Mouse (Mus musculus): ENCODE measurements around the gene Slc25a45. TPM values are rescaled to one million over a fixed set of nuclear protein-coding genes. Genes with fewer than 3 reads are reported as not detected.

The Slc25a45 gene
- polyA plus RNA-seq, 1 experiment = 0.48 TPM

DNA sequence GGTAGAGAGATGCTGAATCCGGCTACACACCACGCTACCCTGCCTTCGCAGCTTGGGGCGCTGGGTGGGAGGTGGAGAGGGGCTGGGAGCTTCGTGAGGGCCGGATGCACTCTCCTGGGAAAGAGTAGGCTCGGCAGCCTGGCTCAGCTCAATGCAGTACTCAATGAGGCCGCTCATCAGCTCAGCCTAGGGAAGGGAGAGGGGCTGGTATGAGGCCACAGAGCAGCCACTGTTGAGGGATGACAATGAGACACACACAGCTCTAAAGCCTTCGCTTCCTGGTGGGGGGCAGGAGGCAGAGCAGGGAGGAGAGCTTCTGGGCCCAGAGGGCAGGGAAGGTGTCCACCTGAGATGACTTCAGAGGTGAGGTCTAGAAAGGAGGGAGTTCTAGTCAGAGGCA, 21.0 kb upstream of the Slc25a45 start:
- no peaks in the 10 kb centered on the region for H3K4me1 ChIP-seq (ENCODE audit: control insufficient read depth, insufficient read depth, low read length)
- peaks cover 8% of the 10 kb centered on the region; the same call in 1 of the 2 replicates for H3K36me3 ChIP-seq (ENCODE audit: control insufficient read depth, insufficient read depth, low read length, poor library complexity, severe bottlenecking)
- no peak overlapping the region for H3K9ac ChIP-seq (ENCODE audit: low read depth, poor library complexity, severe bottlenecking)
- no peak overlapping the region for H3K4me3 ChIP-seq (ENCODE audit: low read depth, low read length)
- TF ChIP-seq POLR2A (IDR thresholded peaks at IDR 0.05; ENCODE audit: insufficient read depth, low read length) = no peak
- no peak for TF ChIP-seq EP300 (IDR thresholded peaks at IDR 0.05; ENCODE audit: insufficient read depth, low read depth, low read length)
- TF ChIP-seq CTCF (IDR thresholded peaks at IDR 0.05; ENCODE audit: low read depth, low read length) = no peak
- no peaks in the 10 kb centered on the region for H3K27me3 ChIP-seq (ENCODE audit: control insufficient read depth, insufficient read depth, low read length, poor library complexity, severe bottlenecking)
- H3K27ac ChIP-seq (ENCODE audit: insufficient read depth, low read length) = no peak overlapping the region
- H3K9me3 ChIP-seq (replicated peaks; ENCODE audit: control insufficient read depth, insufficient read depth, low read length, poor library complexity, severe bottlenecking) = no peaks in the 10 kb centered on the region

DNA sequence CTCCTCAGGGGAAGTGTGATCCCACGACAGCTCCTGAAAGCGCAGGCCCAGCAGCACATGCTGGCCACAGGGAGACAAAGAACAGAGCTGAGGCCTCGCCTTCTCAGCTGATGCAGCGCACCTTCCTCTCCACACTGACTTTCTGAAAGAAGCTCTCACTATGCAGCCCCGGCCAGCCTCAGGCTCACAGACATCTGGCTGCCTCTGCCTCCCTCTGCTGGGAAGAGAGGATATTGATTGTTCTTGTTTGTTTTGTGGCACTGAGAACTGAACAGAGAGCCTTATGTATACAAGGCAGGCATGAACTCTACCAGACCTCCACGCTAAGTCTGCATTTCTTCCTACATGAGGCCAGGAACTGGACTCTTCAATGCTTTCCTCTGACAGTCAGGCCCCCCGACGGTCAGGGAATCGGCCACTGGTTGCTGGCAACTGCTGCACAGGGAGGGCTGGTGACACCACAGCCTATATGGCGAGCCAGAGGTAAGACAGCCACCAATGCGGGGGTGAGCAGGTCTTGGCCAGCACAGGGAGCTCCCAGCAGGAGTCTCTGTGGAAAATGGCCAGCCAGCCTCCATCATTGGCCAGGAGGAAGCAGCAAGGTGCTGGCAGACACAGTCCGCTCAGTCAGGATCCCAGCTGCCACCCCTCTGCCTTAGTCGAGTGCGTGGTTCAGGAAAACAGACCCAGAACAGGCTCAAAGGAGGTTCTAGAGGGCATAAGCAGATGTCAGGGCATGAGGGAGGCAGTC, 15.1 kb upstream of the Slc25a45 start:
- H3K9ac ChIP-seq (ENCODE audit: low read depth, poor library complexity, severe bottlenecking) = no peak overlapping the region
- no peak overlapping the region for H3K4me3 ChIP-seq (ENCODE audit: low read depth, low read length)
- peak; percentile 43 for TF ChIP-seq CTCF (IDR thresholded peaks at IDR 0.05; ENCODE audit: low read depth, low read length)
- TF ChIP-seq POLR2A (IDR thresholded peaks at IDR 0.05; ENCODE audit: insufficient read depth, low read length) = no peak
- H3K27me3 ChIP-seq (ENCODE audit: control insufficient read depth, insufficient read depth, low read length, poor library complexity, severe bottlenecking) = no peaks in the 10 kb centered on the region
- H3K9me3 ChIP-seq (replicated peaks; ENCODE audit: control insufficient read depth, insufficient read depth, low read length, poor library complexity, severe bottlenecking) = no peaks in the 10 kb centered on the region
- H3K36me3 ChIP-seq (ENCODE audit: control insufficient read depth, insufficient read depth, low read length, poor library complexity, severe bottlenecking) = peaks cover 19% of the 10 kb centered on the region
- H3K27ac ChIP-seq (ENCODE audit: insufficient read depth, low read length) = no peak overlapping the region
- no peaks in the 10 kb centered on the region for H3K4me1 ChIP-seq (ENCODE audit: control insufficient read depth, insufficient read depth, low read length)

DNA sequence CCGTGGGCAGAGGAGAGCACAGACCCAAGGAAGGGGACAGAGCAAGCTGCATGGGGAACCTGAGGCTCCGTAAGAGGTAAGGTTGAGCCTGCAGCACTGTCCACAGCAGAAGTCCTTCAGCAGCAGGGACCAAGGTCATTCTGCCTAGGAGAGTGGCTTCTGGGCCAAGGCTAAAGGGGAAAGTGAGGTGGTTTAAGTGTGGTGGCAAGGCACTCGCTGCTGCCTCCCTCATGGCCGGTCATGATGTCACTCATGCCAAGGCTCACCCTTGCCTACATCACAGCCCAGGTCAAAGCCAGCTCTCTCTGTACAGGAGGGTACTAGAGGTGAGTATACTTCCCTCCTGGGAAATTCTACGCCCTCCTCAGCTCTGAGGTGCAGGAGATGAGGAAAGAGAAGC, 13.8 kb upstream of the Slc25a45 start:
- H3K36me3 ChIP-seq (ENCODE audit: control insufficient read depth, insufficient read depth, low read length, poor library complexity, severe bottlenecking) = peaks cover 19% of the 10 kb centered on the region
- no peak overlapping the region for H3K9ac ChIP-seq (ENCODE audit: low read depth, poor library complexity, severe bottlenecking)
- H3K27me3 ChIP-seq (ENCODE audit: control insufficient read depth, insufficient read depth, low read length, poor library complexity, severe bottlenecking) = no peaks in the 10 kb centered on the region
- H3K27ac ChIP-seq (ENCODE audit: insufficient read depth, low read length) = no peak overlapping the region
- H3K9me3 ChIP-seq (replicated peaks; ENCODE audit: control insufficient read depth, insufficient read depth, low read length, poor library complexity, severe bottlenecking) = no peaks in the 10 kb centered on the region
- H3K4me1 ChIP-seq (ENCODE audit: control insufficient read depth, insufficient read depth, low read length) = no peaks in the 10 kb centered on the region
- no peak overlapping the region for H3K4me3 ChIP-seq (ENCODE audit: low read depth, low read length)
- TF ChIP-seq EP300 (IDR thresholded peaks at IDR 0.05; ENCODE audit: insufficient read depth, low read depth, low read length) = no peak
- no peak for TF ChIP-seq CTCF (IDR thresholded peaks at IDR 0.05; ENCODE audit: low read depth, low read length)
- no peak for TF ChIP-seq POLR2A (IDR thresholded peaks at IDR 0.05; ENCODE audit: insufficient read depth, low read length)

DNA sequence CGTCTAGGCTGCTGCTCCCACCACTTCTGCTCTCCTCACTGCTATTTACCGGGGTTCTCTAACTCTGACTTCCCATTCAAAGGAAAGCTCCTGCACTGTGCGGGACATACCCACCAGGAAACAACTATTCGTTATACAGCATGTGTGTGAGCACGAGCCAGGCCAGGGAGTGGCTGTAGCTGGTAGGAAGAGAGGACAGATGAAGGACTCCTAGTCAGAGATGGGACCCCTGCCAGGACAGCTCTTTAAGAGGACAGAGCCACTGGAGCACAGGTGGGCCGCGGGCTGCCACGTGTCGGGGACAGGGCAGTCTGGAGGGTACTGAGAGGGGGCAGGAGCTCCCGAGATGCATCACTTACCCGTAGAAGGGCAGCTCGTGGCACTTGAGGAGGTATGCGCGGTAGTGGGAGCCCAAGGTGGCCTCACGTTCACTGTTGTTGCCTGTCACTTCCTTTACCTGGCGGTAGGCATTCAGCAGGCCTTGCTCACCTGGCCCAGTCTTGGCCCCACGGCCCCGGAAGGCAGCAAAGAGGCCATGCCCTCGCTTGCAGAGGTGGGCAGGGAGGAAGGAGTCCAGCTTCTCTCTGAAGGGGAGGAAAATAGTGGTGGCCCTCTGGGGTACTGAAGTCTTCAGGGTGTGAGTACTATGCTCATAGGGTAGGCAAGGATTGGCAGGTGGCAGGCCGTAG, 12.8 kb upstream of the Slc25a45 start:
- H3K27ac ChIP-seq (ENCODE audit: insufficient read depth, low read length) = no peak overlapping the region
- no peaks in the 10 kb centered on the region for H3K27me3 ChIP-seq (ENCODE audit: control insufficient read depth, insufficient read depth, low read length, poor library complexity, severe bottlenecking)
- TF ChIP-seq POLR2A (IDR thresholded peaks at IDR 0.05; ENCODE audit: insufficient read depth, low read length) (no peak), EP300 (IDR thresholded peaks at IDR 0.05; ENCODE audit: insufficient read depth, low read depth, low read length) (no peak), CTCF (IDR thresholded peaks at IDR 0.05; ENCODE audit: low read depth, low read length) (no peak)
- H3K9ac ChIP-seq (ENCODE audit: low read depth, poor library complexity, severe bottlenecking) = no peak overlapping the region
- no peaks in the 10 kb centered on the region for H3K9me3 ChIP-seq (replicated peaks; ENCODE audit: control insufficient read depth, insufficient read depth, low read length, poor library complexity, severe bottlenecking)
- peaks cover 22% of the 10 kb centered on the region for H3K36me3 ChIP-seq (ENCODE audit: control insufficient read depth, insufficient read depth, low read length, poor library complexity, severe bottlenecking)
- H3K4me3 ChIP-seq (ENCODE audit: low read depth, low read length) = no peak overlapping the region
- no peaks in the 10 kb centered on the region for H3K4me1 ChIP-seq (ENCODE audit: control insufficient read depth, insufficient read depth, low read length)

GRCm38 (mm10) chr19:5868096-5868495, 9.5 kb upstream of the Slc25a45 start:
- no peaks in the 10 kb centered on the region for H3K9me3 ChIP-seq (replicated peaks; ENCODE audit: control insufficient read depth, insufficient read depth, low read length, poor library complexity, severe bottlenecking)
- no peaks in the 10 kb centered on the region for H3K27me3 ChIP-seq (ENCODE audit: control insufficient read depth, insufficient read depth, low read length, poor library complexity, severe bottlenecking)
- no peak overlapping the region for H3K9ac ChIP-seq (ENCODE audit: low read depth, poor library complexity, severe bottlenecking)
- H3K4me1 ChIP-seq (ENCODE audit: control insufficient read depth, insufficient read depth, low read length) = no peaks in the 10 kb centered on the region
- no peak overlapping the region for H3K27ac ChIP-seq (ENCODE audit: insufficient read depth, low read length)
- no peak for TF ChIP-seq POLR2A (IDR thresholded peaks at IDR 0.05; ENCODE audit: insufficient read depth, low read length)
- no peak for TF ChIP-seq EP300 (IDR thresholded peaks at IDR 0.05; ENCODE audit: insufficient read depth, low read depth, low read length)
- no peak for TF ChIP-seq CTCF (IDR thresholded peaks at IDR 0.05; ENCODE audit: low read depth, low read length)
- no peak overlapping the region for H3K4me3 ChIP-seq (ENCODE audit: low read depth, low read length)
- peaks cover 8% of the 10 kb centered on the region for H3K36me3 ChIP-seq (ENCODE audit: control insufficient read depth, insufficient read depth, low read length, poor library complexity, severe bottlenecking)

GRCm38 (mm10) chr19:5871273-5871672, 6.3 kb upstream of the Slc25a45 start:
- H3K9ac ChIP-seq (ENCODE audit: low read depth, poor library complexity, severe bottlenecking) = no peak overlapping the region
- peaks cover 2% of the 10 kb centered on the region for H3K4me1 ChIP-seq (ENCODE audit: control insufficient read depth, insufficient read depth, low read length)
- H3K27ac ChIP-seq (ENCODE audit: insufficient read depth, low read length) = no peak overlapping the region
- H3K9me3 ChIP-seq (replicated peaks; ENCODE audit: control insufficient read depth, insufficient read depth, low read length, poor library complexity, severe bottlenecking) = no peaks in the 10 kb centered on the region
- TF ChIP-seq POLR2A (IDR thresholded peaks at IDR 0.05; ENCODE audit: insufficient read depth, low read length) (no peak), CTCF (IDR thresholded peaks at IDR 0.05; ENCODE audit: low read depth, low read length) (no peak), EP300 (IDR thresholded peaks at IDR 0.05; ENCODE audit: insufficient read depth, low read depth, low read length) (no peak)
- no peak overlapping the region for H3K4me3 ChIP-seq (ENCODE audit: low read depth, low read length)
- no peaks in the 10 kb centered on the region for H3K27me3 ChIP-seq (ENCODE audit: control insufficient read depth, insufficient read depth, low read length, poor library complexity, severe bottlenecking)
- peaks cover 2% of the 10 kb centered on the region for H3K36me3 ChIP-seq (ENCODE audit: control insufficient read depth, insufficient read depth, low read length, poor library complexity, severe bottlenecking)
